Mouse (Mus musculus) heart, adult 8-10 months (tissue): ENCODE results near the gene Racgap1. TPM values are rescaled to one million over a fixed set of nuclear protein-coding genes. Genes with fewer than 3 reads are reported as not detected.

ENCODE experiments used
- DNase-seq: peaks from one replicate; pipeline ENCODE4 v3.0.0; 2022; ENCODE audit warnings: low spot score
- total RNA-seq, 4 experiments: library from RNA; stranded (reverse); gene quantifications; 2 replicates each; pipeline ENCODE4 v1.2.4; 2022

Racgap1 gene
- total RNA-seq, 4 experiments from 2014 or later: 0.46 to 1.6 (median 0.99) TPM

DNA sequence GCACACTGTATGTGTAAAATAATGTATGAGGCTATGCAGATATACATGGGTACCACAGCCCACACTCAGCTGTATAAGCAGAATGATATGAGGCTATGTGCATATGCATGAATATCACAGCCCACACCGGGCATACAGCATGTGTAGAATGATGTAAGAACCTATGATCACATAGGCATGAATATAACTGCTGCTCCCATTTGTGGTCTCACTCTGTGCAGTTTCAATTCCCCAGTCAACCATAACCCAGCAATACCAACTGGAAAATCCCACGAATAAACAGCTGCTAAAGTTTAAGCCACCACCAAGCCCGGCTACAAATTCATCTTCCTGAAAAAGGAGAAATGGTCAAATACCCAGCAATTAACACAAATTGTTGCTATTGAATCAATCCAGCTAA lies 32.9 kb downstream of the Racgap1 start:
- DNase-seq: no peak

DNA sequence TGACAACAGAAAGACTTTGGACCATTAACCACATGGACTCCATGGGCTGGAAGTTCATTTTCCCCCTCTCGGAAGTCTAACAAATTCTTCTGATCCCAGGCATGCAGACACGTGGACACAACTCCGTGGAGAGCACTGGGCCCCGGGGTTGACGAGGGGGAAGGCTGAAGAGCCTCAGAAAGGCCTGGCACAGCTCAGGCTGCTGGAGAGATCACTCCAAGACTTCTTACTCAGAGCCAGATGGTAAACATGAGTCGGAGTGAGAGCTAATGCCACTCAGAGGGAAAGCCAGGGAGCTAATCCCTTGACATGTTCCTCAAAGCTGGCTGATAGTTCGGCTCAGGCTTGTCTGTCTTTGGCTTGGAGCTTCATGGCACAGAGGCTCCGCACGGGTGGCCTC lies 36.2 kb downstream of the Racgap1 start:
- DNase-seq: no peak

DNA sequence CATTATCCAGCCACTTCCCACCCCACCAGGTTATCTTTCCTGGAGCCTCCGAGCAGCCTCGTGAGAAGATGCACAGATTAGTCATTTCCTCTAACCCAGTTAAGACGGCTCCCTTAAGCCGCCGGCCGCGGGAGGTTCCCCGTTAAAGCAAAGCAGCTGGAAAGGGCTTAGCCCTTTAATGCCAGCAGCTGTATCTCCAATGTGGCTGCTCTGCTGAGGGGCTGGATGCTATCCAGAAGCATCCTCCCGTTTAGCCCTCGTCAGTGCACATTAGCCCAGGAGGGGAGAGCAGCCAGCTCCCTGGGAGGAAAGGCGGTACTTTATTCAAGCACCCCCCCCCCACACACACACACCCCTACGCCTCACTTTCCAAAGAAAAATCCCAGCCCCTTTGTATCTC lies 36.7 kb downstream of the Racgap1 start:
- DNase-seq: peak; percentile 9

DNA sequence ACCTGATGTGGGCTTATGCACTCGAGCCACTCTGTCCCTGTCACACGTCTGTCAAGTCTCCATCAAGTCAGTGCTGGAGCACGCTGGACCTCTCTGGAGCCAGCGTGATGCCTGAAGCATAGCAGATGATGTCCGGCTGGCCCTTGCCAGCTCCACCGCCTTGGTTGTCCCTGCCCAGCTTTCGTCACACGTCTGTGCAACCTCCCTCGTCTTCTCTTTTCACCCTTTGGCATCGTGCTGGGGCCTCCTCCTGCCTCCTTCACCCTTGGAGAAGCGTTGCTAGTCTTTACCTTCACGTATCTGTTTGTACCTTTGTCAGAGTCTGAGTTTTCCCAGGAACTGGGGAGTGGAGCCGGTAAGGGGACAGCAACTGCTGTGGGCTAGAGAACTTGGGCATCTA lies 37.2 kb downstream of the Racgap1 start:
- no peak for DNase-seq

DNA sequence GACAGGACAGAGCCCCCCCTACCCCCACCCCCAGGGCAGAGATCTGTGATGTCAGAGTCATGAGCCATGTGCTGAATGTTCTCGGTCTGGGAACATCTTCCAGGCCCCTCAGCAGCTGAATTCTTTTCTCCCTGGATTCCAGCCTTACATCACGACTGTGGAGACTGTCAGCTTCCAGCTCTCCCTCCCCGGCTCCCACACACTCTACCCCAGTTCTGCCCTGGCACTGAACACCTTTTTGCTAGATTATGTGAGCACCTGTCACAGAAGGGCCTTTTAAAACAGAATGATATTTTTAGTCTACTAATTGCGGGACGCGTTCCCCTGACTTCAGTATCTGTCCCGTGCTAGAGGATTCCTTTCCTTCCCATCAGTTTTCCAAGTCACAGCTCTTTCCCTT lies 39.9 kb downstream of the Racgap1 start:
- no peak for DNase-seq

DNA sequence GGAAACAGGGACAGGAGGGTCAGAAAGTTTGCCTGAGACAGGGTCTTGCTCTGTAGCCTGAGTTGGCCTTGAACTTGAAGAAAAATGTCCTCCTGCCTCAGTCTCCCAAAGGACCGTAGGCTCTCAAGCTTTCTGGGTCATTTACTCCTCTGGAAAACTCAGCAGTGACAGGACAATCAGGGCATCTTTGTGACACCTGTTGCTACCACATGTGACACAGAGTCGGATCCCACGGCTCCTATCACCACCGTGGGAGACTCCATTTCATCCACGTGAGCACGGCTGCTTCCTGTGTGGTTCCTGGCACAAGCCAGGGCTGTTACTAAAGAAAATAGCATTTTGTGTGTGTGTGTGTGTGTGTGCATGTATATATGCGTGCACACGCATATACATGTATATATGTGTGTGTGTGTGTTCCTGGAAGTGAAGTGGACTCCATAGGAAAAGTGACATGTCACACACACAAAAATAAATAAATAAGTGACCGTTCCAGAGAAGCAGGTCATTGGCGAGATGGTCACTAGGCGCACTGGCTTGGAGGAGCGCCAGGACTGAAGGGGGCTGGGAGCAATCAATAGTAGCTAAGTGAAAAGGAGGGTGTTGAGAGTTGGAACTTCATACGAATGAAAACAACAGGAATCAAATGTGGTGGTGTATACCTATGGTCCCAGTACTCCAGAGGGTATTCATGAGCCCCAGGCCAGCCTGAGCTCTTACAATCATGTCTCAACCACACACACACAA lies 42.9 kb downstream of the Racgap1 start:
- DNase-seq: no peak

DNA sequence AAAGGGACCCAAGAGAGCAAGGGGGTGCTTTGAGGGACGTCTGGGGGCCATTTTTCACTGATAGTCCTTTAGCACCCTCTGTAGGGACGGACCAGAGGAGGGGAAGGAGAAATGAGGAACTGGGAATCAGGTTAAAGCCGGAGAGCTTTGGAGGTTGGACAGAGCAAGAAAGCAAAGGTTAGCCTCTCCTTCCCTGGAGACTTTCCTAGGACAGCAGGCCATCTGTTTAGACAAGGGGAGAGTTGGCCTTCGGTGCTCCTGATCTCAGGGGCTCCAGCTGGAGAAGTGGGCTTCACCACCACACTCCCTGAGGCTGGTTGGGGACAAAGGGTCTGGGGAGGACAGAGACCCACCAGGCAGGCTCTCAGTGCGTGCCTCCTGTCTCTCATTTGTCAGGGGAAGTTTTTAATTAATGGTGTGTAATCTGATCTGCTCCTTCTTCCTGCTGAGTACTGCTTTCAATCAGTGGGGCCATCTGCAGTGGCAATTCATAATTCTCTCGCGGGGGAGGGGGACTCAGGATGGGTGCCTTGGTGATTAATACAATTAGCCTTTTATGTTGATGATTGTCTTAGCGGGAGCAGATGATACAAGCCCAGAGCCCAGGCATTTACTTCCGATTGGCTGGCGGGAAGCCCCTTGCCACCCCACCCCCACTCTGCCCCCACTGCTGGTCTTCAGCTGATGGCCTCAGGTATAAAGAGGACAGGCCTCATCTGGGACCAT lies 43.9 kb downstream of the Racgap1 start:
- DNase-seq: no peak

DNA sequence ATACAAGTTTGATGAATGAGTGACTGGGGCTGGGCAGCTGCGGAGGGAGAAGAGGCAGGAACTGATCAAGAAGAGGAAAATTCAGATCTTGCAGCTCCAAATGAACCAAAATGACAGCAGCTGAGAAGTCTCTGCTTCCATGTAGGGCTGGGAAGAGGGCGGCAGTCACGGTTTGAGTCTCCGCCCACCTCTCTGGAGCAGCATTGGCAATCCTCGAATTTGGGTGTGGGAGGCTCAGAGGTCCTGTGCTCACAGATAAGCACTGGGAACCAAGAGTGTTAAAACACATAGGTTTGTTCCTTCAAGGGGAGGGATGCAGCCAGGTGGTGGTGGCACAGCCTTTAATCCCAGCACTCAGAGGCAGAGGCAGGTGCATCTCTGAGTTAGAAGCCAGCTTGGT lies 44.9 kb downstream of the Racgap1 start:
- no peak for DNase-seq

DNA sequence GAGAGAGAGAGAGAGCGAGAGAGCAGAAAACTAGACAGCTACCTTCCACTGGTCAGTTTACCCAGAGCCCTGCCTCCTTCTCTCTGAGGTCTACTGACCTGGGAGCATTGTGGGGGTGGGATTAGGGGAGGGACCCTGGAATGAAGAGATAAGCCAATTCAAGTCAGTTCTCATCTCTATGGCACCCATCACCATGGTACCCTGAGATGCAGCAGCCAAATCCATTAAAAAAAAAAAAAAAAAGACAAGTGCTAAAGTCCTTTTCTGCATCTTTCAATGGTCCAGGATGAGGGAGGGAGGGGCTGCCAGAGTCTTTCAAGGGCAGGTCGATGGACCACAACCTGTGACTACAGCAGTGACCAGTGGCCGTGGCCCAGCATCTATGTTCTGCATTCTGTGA lies 45.9 kb downstream of the Racgap1 start:
- no peak for DNase-seq

DNA sequence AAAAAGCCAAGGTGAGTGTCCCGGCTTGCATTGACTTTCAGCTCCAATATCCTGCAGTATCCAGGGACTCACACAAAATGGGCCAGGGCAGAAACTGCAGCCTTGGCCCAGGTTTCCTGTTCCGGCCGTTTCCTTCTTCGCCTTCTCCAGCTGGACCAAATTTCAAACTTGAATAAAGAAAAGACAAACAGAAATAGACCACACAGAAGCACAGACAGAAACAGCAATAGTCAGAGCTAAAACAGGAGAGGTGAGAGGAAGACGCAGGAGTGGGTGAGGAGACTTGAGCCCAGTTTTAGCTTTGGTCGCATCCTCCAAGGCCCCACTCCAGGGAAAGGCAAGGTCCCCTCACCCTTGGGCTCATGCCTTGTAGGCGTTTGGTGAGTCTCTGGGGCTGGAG lies 48.2 kb downstream of the Racgap1 start:
- no peak for DNase-seq

DNA sequence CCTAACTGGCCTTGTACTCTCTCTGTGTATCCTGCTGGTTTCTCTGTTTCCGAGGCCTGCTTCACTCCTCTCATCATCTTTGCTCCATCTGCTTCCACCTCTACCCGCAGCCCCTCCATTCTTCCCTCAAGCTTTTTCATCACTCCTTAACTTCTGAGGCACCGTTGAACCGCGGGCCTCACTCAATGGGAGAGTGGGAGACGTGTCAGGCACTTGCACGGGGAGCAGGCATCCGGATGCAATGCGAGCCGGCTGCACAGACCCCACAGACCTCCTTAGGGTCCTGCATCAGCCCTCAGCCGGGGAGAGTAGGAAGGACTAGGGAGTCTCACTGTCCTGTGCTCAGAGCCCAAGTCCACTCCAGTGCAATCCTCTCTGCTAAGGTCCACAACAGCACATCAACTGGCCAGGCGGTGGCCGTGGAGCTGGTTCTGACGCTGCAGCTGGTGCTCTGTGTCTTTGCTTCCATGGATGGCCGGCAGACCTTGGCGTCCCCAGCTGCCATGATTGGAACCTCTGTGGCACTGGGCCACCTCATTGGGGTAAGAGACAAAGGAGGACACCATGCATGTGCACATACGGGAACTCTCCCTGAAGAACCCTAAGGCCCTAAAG lies 49.1 kb downstream of the Racgap1 start:
- no peak for DNase-seq

DNA sequence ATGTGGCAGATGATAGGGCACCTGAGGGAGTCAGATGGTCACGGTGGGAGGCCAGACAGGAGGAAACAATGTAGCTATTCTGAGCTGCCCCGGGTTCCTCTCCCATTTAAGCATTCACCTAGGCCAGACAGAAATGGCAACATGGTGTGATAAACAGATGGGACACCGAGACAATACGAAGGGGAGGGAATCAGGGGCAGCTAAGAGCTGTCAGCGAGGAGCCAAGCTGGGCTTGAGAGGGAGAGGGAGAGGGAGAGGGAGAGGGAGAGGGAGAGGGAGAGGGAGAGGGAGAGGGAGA lies 49.7 kb downstream of the Racgap1 start:
- DNase-seq: no peak

DNA sequence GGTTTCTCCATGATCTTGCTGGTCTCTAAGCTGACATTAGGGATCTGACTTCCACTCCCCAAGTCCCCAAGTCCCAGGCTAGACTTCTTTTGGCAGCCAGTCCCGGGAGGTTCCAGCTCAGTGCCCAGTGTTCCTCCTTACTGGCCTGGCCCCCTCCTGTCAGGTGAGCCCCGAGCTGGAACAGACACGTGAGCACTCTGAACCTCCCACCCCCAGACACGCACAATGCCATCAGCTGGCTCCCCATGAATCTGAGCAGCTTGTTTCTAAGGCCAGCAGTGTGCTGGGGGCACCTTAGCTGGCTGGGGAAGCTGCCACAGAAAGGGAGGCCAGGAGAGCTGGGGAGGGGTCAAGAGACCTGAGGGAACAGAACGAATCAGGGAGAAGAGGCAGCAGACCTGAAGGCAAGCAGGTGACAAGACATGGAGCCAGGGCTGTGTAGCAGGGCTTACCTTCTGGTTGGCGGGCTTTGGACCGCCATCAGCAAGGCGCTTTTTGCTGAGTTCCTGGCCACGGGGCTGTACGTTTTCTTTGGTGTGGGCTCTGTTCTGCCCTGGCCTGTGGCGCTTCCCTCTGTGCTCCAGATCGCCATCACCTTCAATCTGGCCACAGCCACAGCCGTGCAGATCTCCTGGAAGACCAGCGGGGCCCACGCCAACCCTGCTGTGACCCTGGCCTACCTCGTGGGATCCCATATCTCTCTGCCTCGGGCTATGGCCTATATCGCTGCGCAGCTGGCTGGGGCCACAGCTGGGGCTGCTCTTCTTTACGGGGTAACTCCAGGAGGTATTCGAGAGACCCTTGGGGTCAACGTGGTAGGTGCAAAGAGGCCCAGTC lies 50.3 kb downstream of the Racgap1 start, which contains the start of gene Aqp6:
Gene Aqp6, plus strand, starts transcription at position 415 of the 837 bp plus-strand sequence.
- DNase-seq: no peak

DNA sequence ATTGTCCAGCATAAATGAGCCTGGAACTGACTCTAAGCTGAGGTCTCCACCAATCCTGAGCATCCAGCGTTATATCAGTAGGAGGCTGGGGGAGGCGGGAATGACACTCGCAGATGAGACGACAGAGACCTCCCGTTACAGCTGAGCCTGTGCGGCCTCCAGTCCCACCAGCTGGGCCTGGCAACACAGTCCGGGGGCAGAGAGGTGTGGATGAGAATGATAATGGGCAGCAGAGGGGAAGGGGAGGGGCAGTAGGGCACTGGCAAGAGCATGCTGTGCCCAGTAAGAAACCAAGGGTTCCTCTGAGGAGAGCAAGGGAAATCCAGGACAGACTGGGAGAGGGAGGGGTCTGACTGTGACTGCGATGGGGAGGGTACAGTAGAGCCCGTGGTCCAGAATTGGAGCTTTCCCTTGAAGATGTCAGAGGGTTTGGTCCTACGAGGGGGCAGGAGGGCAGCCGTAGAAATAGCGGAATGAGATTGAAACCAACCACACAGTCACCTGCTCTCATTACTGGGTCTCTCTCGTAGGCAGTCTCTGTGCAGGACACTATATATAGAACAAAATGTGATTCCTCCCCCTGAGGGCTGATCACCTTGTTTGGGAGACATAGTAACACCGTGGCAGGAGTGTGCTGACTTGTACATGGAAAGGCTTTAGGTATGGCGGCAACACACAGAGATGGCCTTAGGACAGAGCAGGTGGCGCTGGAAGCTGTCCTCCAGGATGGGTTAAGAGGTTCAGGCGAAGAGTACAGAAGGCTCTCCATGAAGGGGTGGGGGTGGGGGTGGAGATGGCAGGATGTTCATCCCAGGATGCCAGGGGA lies 52.0 kb downstream of the Racgap1 start:
- DNase-seq: no peak

DNA sequence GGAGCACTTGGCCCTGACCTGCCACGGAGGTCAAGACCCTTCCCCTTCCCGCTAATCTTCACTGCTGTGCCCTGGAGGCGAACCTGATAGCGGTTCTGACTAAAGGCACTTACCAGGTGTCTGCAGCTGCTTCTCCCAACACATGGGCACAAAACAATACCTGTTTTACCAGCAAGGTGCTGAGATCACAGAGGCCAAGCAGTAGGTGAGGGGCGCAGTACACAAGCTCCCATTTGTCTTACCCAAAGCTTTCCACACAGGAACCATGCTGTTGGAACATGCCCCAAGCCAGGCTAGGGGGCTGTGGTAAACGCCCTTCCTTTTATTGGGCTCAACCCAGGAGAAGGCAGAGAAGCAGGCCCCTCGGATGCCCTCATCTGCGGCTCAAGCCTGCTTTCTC lies 53.9 kb downstream of the Racgap1 start:
- no peak for DNase-seq

DNA sequence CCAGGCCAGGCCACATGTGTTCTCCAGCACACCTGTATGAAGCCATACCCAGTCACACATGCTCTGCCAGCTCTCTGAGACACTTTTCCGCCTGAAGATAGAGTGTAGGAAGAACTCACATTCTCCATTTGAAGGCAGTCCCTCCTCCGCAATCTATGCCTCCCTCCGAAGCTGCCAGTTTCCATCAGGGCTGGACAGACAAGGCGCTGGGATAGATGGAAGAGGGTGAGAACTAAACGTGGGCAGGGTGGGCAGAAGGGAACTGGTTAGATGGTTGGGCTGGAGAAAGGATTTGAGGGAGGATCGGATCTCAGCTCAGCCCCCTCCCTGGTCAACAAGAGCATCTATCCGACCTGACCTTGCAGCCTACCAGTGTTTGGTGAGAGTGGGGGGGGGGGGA lies 54.6 kb downstream of the Racgap1 start:
- no peak for DNase-seq

DNA sequence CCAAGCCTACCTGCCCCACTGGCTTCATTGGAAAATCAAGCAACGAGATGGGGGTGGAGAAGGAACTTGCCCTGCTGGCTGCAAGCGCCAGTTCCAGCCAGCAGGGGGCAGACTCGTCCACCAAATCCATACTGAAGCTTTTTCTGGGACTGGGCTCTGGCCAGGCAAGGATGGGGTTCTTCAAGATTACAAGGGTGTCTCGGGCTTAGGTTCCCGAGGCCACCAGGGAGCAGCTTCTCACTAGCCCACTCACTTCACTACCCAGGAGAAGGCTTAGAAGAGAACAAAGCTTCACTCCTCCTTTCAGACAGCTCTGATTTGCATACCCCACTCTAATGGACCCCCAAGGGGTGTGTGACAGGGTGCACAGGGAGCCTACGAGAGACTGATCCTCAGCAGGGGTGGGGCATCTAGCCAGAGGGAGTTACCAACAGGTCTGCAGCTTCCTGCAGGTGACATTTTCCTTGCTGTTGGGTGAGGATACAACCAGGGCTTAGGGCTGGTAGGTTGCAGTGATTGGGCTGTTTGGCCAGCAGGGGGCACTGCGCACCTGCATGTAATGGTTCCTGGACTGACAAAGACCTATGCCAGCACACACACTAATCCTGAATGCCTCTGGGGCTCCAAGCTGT lies 55.3 kb downstream of the Racgap1 start:
- peak; percentile 71 for DNase-seq

DNA sequence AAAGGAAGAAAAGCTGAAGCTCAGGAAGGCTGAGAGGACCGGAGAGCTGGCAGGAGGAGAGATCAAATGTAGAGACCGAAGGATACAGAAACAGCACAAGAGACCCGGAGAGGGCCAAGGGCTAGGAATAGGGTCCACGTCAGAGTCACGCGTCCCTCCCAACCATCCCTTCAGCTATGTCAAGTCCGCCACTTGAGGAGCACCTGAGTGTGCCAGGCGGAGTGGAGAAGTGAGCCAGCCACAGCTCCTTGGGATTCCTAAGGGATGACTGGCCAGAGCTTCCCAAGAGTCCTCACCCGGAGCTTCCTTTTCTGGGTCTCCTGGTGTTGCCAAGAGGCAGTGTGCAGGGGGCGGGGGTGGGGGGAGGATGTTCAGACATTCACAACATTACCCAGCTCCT lies 56.5 kb downstream of the Racgap1 start:
- DNase-seq: no peak

DNA sequence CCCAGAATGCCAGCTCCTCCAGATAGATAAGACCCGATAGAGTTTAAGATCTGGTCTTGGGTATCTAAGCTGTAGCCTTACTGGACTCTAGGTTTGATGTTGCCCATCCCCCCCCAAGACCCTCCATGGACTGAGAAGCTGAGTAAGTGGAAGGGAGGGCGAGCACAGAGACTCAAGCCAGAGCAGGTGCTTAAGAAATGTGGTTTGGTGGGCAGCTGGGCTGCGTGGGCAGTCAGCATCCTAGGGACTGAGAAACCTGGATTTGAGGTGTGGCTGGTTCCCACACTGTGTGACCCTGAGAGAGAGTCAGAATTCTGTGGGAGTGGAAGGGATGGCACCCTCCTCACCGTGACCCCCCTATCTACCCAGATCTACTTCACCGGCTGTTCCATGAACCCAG lies 58.6 kb downstream of the Racgap1 start:
- no peak for DNase-seq

DNA sequence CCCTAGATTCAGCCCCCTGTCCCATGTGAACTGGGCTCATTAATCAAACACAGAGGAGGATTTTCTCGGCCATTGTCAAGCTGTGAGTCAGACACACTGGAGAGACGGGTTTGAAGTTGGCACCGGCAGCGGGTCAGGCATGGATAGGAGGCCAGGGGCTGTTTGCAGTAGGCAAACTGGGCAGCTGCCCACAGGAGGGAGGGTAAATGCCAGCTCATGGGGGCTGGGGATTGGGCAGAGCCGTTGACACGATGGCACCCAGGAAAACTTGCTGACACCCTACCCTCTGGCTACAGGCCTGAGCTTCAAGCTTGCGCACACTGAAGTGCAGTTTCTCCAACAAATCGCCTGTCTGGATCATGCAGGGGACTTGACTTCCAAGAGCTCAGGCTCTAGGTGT lies 59.3 kb downstream of the Racgap1 start:
- DNase-seq: no peak
